Mouse (Mus musculus): ENCODE measurements around the gene Ddn.

Gene Ddn

DNA sequence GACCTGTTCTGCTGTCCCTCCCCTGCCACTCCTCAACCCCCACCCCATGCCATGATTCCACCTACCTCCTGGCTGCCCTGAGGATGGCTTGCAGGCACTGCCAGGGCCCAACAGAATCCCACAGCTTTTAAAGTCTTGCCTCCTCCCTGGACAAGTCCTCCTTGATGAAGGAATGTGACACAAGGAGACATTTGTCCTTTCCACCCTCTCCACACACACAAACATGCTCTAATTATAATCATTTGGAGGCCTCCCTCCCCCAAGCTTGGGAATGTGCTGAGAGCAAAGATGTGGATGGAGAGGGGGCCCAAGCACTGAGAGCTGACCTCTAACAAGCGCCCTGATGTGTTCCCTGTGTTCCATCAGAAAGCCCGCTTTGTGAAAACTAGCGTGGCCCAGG is at the start of gene Ddn:
Gene Ddn, minus strand, starts transcription at position 101 of the 400 bp plus-strand sequence.
- no peak for DNase-seq (ENCODE audit: low read depth, low spot score)

DNA sequence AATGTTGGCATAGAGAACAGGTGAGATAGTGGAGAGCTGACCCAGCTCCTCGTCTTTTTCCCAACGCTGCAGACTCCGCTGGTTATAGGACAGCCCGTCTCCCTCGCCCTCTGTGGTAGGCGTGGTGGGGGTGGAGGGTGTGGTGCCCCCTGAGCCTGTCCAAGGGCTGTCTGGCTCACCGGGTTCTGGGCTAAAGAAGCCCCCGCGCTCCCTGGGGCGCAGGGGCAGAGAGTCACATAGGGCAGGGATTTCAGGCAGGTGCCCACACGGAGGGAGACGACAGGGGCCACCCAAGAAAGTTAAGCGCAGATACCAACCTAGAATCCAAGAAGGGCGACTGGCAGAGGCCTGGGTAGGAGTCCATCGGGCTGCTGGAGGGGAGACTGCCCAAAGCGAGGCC is 44.9 kb upstream of the Ddn start:
- no peak for DNase-seq (ENCODE audit: low read depth, low spot score)

DNA sequence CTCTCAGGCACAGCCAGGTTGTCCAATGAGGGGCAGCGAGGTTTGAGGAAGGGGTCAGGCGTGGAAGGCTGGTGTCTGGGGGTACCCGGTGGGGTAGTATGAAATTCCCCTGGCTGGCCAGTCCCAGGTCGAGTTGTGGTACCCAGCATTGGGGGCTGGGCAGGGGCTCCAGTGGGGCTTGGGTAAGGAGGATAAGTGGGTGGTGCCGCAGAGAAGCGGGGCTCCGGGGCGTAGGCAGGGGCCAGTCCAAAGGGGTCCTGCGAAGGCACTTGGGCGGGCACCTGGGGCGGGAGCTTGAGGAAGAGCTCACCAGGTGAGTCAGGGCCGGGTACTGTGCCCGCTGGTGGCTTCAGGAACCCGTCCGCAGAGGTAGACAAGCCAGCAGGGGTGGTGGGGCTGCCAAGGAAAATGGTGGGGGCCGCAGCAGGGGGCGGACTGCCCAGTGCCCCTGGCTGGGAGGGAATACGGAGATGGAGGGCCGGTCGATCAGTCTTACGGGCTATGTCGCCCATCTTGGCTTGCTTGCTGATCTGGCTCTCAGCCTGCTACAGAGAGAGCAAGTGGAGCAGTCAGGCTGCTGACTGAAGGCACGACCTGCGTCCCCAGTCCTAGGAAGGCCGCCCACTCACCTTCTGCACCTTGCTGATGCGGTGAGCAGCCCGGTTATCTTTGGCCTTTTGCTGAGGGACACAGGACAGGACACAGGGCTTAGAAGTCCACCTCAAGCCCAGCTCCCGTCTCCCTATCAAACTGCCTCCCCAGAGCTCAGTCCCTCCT is 44.1 kb upstream of the Ddn start:
- DNase-seq (ENCODE audit: low read depth, low spot score): no peak

DNA sequence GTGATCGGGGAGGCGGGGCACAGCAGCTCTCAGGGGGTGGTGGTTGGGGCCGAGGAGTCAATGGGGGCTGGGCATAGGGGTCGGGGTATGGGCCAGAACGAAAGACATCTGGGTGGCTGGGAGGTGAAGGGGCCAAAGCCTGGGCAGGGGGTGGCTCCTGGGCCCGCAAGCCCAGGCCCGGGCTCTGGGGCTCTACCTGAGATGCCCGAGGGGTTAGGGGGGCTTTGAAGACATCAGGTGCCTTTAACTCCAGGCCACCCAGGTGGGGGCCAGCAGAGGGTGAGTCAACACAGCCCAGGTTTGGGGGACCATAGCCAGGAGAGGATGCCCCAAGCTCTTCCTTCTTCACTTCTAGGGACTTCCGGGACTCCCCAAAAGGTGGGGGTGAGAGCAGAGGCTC is 43.4 kb upstream of the Ddn start:
- no peak for DNase-seq (ENCODE audit: low read depth, low spot score)

DNA sequence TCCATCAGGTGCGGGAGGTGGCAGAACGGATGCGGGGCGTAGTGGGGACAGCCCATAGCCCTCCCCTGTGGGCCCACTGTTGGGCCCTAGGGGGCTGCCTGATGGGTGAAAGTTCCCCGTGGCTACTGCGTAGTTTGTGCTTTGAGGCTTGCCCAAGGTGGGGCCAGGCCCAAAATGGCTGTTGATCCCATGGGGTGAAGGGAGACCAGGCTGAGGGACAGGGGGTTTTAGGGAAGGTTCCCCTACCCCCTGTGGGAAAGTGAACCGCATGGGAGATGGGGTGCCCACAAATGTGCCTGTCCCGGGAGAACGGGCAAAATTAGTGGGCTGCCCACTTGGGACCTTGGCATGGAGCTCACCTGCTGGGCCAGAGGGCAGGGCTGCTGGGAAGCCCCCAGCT is 42.8 kb upstream of the Ddn start:
- no peak for DNase-seq (ENCODE audit: low read depth, low spot score)

DNA sequence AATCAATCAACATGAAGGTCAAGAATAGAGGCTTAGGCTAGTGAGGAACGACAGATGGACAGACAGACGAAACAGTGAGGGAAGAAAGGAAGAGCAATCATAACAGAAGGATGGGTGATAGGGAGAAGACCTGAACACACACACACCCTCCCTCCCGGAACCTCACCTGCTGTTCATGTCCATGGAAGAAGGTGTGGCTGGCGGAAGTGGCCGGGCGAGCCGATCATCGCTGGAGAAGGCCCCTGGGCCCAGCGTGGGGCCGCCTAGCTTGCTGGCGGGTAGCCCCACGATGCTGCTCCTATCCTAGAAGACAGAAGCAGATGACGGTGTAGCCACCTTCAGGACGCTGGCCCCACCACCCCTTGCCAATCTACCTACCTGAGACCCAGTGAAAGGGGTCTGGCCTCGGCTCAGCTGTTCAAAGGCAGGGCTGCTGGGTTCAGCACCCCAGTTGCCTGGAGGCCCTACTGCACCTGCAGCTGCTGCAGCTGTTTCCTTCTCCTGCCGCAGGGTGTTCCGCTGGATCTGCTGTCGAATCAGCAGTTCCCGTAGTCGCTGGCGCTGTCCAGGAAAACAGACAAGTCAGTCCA is 42.0 kb upstream of the Ddn start:
- no peak for DNase-seq (ENCODE audit: low read depth, low spot score)

DNA sequence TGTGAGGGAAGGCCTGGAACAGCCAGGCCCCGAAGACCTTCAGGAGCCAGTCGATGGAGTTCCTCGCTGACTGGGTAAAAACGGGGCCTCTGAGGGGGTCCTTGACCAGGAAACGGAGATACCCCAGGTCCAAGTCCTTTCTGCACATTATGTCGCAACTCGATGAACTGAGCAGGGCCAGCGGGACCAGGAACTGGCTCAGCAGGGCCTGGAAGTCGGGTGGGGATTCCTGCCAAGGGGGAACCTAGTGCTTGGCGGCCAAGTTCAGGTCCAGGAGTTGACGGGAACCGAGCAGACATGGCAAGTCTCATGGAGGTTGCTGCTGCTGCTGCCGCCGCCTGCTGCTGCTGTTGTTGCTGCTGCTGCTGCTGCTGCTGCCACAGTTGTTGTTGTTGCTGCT is 41.4 kb upstream of the Ddn start:
- DNase-seq (ENCODE audit: low read depth, low spot score): no peak

DNA sequence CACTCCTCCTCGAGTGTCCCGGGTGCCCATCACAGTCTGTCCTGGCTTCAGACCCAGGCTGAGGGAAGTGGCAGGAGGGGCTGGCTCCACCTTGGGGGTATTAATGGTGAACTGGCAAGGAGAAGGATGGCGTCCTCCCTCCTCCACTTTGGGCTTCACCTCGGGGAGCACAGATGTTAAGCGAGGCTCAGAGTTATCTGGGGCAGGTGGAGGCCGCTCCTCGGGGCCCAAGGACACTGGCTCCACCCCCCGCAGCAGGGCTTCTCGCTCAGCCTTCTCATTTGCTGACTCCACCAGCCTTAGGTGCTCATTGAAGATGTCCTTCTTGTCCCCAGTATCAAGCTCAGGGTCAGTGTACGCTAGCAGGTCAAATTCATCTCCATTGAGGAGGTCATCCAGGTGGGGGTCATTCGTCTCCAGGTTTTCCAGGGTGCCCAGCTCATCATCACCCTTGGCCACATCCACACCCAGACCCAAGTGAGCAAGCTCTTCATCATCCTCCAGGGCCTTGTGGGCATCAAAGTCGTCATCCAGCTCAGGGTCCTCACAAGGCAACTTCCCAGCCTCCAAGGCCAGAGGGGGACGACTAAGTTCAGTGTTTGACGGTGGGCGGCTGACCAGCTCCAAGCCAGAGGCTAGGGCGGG is 40.8 kb upstream of the Ddn start:
- DNase-seq (ENCODE audit: low read depth, low spot score): no peak

DNA sequence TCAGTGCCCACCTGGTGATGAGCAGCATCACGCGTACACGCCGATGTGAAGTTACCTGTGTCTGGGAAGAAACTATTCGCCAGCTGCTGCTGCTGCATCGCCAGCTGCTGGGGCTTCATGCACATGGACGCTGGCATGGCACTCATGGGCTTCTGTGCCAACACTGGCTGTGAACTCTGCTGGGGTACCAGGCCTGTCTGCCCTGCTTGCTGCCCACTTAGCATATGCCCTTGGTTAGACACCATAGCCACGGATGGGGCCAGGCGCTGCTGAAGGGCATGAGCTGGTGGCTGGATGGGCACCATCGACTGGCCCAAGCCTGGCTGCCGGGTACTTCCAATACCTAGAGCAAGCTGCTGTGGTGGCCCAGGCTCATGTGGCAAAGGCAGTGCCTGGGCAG is 39.9 kb upstream of the Ddn start:
- no peak for DNase-seq (ENCODE audit: low read depth, low spot score)

DNA sequence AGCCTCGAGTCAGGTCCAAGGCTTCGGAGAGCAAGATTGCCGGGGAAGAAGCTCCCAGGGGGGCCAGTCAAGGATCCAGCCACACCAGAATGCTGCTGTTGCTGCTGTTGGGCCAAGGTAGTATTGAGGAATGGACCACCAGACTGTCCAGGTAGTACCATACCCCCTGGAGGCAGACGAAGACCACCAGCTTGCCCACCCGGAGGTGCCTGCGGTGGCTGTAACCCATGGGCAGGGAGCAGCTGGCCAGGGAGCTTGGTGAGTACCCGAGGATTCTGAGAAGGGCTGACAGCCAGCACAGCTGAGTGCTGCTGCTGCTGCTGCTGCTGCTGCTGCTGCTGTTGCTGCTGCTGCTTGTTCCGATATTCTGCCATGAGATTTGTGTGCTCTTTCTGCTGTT is 36.9 kb upstream of the Ddn start:
- DNase-seq (ENCODE audit: low read depth, low spot score): no peak

DNA sequence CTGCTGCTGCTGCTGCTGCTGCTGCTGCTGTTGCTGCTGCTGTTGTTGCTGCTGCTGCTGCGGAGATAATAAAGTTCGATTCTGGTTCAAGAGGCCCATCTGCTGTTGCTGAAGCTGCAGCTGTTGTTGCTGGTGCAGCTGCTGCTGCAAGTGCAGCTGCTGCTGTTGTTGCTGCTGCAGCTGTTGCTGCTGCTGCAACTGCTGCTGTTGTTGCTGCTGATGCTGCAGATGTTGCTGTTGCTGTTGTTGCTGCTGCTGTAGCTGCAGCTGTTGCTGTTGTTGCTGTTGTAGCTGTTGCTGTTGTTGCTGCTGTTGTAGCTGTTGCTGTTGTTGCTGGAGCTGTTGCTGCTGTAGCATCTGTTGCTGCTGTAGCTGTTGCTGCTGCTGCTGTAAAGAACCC is 35.9 kb upstream of the Ddn start:
- no peak for DNase-seq (ENCODE audit: low read depth, low spot score)

DNA sequence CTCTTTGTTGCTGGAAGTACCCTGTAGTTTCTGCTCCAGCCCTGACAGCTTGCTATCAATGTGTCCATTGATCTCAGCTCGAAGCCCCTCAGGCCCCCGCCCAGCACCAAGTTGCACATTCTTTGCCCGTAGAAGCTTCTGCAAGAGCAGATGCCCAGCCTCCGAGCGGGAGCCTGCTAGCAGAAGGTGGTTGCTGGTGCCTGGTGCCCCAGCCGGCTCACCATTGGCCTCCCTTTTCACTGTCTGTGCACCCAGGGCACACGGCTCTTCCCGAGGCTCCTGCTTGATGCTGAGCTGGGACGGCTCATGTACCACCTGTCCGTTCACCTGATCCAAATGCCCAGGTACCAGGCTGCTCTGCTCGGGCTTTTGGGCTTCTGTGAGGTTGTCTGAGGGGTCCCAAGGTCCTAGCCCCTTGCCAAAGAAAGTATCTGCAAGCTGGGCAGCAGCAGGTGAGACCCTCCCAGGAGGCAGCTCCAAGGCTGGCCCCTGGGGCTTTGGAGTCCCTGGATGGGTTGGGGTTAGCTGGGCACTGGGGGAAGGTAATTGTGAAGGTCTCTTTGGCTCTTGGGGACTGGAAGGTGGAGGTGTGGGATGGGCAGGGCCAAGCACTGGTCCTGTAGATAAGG is 34.4 kb upstream of the Ddn start:
- no peak for DNase-seq (ENCODE audit: low read depth, low spot score)

DNA sequence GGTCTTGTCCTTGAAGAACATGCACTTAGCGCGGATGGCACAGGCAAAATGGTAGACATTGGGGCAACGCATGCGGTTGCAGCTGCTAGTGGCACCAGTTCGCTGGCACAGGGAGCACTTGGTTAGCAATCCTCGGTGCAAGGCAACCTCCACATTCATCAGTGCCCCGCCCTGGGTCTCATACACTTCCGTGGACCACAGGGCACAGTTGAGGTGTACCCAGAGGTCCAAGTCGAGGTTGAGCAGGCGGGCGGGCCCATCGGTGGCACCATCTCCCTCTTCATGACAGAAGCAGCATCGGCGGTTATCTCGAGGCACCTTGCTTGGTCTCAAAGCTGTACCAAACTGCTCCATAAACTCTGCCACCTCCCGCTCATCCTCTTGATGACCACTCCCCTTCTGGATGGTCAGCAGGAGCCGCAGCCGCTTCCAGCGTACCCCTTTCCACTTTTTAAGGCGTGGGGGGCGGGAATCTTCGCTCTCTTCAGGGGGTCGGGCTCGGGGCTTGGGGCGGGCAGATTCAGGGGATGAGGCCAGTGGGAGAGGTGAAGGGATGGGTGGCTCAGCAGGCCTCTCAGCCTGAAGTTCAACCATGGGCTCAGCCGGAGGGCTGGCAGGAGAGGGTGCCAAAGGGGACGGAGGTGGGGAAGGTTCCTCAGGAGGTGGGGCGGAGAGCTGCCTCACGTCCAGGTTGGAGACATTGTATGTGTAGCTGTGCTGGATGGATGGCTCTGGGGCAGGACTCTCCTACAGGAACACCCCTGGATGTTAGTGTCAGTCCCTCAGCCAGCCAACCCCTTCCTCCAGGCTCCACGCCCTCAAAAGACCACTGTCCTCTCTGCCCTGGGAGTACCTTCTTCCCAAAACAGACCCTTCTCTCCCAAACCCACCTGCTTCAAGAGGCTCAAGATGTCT is 30.6 kb upstream of the Ddn start:
- DNase-seq (ENCODE audit: low read depth, low spot score): no peak

DNA sequence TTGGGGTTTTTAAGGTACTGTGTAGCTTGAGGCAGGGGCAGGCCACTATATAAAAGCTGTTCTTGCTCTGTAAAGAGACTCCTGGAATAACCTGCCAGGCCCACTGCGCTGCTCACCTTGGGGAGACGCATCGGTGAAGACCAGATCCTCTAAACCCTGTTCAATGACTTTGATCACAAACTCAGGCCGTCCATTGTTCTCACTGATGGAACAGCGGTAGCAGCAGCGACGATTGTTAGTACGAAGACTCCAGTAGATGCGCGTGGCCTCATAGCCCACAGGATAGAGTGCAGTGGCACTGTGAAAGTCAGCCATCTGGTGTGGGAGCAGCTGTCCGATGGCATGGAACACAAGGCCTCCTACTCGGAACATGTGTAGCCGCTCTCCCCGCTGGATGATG is 29.9 kb upstream of the Ddn start:
- no peak for DNase-seq (ENCODE audit: low read depth, low spot score)

DNA sequence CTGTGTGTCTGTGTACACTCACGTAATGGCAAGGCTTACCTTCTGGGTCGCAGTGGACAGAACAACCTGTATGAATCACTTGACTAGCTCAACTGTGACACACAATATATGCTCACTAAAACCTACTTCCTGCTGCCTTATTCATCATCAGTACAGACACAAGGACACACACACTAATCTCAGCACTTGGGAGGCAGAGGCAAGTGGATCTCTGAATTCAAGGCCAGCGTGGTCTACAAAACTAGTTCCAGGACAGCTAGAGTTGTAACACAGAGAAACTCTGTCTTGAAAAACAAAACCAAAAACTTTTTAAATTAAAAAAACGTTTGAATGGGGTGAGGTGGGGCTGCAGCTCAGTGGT is 28.4 kb upstream of the Ddn start:
- no peak for DNase-seq (ENCODE audit: low read depth, low spot score)

DNA sequence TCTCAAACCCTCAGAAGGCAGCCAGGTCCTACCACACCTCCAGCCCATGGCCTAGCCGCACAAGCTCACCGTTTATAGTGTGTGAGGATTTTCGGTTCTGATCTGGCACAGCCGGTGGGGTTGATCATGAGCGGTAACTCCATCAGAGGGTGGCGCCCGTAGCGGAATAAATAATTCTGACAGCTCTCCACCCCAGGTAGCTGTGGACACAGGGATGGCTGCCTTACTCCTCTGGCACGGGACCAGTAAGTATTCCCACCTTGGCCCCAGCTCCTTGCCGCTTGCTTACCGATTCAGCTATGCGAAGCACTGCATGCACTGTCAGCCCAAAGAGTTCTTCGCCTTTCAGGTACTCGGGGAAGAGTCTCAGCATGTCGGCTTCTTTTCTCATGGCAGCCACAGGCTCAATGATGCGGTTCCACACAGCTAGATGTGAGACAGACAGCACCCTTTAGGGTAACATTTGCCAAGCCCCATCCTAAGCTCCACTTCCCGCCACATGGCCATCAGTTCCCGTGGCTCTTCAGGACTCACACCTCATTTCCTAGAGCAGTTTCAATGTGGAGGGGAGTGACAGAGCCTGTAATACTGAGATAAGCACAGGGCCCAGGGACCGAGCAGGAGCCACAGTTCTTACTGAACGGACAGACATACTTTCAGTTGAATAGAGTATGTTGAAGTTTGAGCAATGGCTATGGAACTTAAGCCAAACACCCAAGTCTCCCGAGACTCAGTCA is 27.9 kb upstream of the Ddn start:
- DNase-seq (ENCODE audit: low read depth, low spot score): no peak

DNA sequence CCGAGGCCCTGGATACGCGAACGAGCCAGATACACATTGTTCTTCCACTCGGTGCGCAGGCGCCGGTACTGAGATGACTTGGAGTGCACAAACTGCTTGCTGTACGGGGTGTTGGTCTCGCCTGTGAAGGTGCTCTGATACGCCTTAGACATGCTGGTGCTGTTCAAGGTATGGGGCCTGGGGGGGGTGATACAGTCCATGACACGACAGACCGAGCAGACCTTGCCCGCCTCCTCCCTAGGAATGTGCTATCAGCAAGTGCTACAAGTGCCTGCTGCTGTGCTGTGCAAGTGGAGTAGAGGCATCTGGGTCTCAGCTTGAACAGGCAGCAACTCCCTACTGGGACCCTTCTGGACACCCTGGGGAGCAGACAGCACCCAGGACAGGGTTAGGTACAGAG is 26.0 kb upstream of the Ddn start:
- DNase-seq (ENCODE audit: low read depth, low spot score): no peak

DNA sequence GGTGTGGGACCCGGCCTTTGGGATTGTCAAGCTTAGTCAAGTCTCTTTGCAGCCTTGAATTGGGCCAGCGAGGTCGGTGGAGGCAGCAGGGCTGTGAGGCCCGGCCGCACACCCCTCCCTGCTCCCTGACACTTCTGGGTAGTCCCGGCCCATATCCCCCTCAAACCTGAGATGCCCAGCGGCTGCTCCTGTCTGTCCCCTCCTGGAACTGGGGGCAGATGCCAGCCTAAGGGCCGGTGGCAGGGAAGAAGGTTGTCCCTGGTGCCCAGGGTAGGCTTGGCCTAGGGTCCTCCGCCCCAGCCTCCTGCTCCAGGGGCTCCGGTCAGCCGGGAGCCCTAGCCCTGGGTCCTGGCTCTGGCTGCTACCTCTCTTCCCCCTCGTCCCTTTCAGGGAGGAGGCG is 24.8 kb upstream of the Ddn start:
- no peak for DNase-seq (ENCODE audit: low read depth, low spot score)

DNA sequence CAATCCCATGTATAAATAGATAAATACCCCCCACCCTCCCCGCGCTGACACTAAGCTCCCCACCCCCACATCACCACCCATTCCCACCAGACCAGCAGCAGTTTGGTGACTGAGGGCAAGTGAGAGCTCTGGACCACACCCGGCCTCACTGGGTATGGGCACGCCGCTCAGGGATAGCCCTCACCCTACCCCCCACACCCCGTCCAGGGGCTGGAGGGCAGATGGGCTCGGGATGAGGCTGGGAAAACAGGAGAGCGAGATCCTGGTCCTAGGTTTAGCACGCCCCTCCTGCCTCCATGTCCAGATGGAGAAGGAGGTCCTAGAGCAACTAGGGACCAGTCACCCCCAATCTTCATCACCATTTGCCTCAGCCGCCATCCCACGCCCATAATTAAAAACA is 24.0 kb upstream of the Ddn start:
- no peak for DNase-seq (ENCODE audit: low read depth, low spot score)

DNA sequence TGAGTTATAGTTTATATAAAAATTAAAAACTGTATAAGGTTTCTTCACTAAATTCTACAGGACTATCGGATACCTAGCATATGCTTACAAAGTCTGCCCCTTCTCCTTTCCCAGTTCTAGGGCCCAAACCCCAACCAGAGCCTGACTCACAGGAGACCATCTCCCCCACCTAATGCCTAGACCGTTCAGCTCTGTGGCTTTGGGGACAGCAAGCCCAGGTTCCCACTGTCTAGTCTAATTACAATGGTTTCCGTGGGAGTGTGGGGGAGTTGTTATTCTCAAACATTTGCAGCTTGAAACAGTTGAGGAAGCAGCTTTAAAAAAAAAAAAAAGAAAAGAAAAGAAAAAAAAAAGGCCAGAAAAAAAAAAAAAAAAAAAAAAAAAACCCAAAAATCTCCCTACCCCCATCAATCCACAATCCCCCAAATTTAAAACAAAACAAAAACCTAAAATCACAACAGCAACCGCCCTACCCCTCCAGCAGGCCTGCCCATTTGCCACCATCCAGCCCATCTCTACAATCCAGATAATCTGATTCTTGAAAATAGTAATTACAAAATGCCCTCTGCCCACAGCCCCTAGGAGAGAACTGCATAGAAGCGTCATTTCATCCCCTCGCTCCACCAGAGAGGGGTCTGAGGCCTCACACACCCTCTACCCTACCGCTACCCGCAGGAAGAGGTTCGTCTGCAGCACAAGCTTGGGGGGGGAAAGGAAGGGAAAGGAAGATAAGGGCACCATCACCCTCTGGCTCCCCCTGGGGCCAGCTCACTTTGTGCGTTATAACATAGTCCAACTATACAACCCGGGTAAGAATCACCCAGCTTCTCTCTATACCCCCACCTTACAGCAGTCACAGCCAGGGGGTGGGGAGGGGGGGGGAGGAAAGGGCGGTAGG is 23.1 kb upstream of the Ddn start:
- no peak for DNase-seq (ENCODE audit: low read depth, low spot score)

Measured in ES-CJ7 (cell line).